Mouse (Mus musculus) thymus, adult 18-20 months (tissue): ENCODE data around the gene Tomm70a.
A peak's percentile ranks its signal among the peaks of the same experiment; 100 is the strongest.
"Not testable (repeated sequence)": the region's sequence is repeated elsewhere in the genome, so short reads cannot be mapped to it uniquely, and the experiment has no call there.

Experiments used
- DNase-seq, 2 experiments: peaks; one replicate each; pipeline ENCODE4 v3.0.0; 2022; ENCODE audit warnings: mixed read lengths in 2 of 2

Gene Tomm70a

GRCm38 (mm10) chr16:57155899-57156298 lies 34.4 kb downstream of the Tomm70a start:
- DNase-seq = no peak

- DNase-seq = no peak
Observed at GRCm38 (mm10) chr16:57157076-57157475, 35.6 kb downstream of the Tomm70a start.

DNA sequence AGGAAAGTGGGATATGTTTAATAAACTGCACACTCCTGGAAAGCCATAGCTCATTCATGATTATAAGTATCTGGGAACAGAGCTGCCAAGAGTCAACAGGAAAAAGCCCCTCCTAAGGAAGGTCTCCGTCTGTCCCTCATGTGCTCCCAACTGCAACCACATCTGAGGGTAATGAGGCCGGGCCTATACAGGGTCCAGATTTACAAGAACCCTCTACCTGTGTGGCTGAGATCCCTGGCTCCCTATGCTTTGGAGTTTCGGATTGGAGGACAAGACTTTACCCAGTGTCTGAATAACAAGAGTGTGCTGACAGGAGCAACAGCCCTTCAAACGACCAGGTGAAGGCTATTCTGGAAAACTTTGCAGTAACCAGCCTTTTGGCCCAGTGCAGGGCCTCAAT lies 36.2 kb downstream of the Tomm70a start:
- DNase-seq = no peak

DNA sequence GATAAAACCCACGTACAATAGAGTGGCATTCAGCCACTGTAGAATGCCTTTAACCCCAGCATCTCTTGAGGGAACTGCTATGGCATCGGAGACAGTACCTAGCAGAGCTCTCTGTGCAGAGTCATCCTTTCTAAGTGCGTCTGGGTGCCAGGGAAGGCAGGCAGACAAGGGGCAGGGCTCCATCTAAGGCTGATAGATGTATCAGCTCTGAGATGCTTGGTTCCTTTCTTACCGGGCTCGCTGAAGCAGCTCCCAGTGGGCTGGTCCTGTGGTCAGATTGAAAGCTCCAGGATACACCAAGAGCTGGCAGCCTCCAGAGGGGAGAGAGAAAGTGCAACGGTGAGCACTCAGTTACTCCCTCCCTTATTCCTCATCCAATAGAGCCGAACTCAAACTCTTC lies 38.3 kb downstream of the Tomm70a start:
- DNase-seq = no peak

GRCm38 (mm10) chr16:57162841-57163240 lies 41.3 kb downstream of the Tomm70a start:
- no peak for DNase-seq

GRCm38 (mm10) chr16:57163694-57164093 lies 42.2 kb downstream of the Tomm70a start:
- DNase-seq = no peak

DNA sequence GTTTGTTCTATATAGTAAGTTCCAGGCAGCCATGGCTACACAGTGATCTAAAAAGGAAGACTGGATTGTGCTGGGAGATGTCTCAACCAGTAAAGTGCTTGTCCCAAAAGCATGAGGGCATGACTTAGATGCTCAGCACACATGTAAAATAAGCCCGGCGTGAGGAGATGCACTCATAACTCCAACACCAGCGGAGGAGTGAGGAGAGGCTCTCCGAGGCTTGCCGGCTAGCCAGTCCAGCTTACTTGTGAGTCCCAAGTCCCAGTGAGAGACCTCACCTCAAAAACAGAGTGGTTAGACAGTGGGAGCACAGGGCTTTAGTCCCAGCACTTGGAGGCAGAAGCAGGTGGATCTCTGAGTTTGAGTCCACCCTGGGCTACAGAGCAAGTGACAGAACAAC lies 43.7 kb downstream of the Tomm70a start:
- DNase-seq = no peak

GRCm38 (mm10) chr16:57166086-57166485 lies 44.6 kb downstream of the Tomm70a start:
- DNase-seq = no peak

GRCm38 (mm10) chr16:57166611-57167513 lies 45.4 kb downstream of the Tomm70a start, which contains the start of gene Nit2:
Gene Nit2, minus strand, starts transcription at chr16:57167341.
- peak; percentile 90 to 91 for DNase-seq

GRCm38 (mm10) chr16:57167514-57167912 lies 46.0 kb downstream of the Tomm70a start:
- no peak for DNase-seq

GRCm38 (mm10) chr16:57168236-57168635 lies 46.7 kb downstream of the Tomm70a start:
- DNase-seq = no peak

DNA sequence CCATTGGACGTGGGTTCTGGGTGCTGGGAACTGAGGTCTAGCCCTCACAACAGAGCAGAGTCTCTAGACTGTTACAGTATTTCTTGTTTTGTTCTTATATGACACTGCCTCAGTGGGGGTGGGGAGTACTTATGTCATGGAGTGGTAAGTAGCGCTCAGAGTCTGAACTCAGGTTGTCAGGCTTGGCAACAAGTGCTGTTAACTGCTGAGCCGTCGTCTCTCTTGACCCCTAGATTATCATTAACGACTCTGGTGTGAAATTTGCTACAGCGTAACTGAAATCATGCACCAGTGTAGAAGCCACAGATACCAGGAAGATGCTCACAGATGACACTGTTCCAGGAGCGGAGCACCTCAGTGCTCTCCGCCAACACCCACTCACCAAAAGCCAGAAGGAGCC lies 49.7 kb downstream of the Tomm70a start:
- no peak for DNase-seq

DNA sequence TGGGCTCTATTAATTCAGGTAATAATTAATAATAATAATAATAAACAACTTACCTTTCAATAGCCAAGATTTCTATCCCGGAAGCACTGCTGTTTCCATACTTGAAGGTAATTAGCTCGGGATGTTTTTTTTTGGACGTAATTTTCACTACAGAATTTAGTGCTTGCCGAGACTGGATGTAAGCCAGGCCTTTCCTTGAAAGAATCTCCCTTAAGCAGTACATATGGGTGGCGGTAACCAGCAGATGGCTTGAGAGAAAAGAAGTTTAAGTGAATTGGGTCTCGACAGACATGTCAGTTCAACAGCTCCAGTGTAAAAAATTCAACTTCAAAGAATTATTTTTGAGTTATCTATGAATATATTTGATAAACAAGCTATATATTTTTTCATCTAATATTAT lies 50.1 kb downstream of the Tomm70a start:
- DNase-seq = no peak

DNA sequence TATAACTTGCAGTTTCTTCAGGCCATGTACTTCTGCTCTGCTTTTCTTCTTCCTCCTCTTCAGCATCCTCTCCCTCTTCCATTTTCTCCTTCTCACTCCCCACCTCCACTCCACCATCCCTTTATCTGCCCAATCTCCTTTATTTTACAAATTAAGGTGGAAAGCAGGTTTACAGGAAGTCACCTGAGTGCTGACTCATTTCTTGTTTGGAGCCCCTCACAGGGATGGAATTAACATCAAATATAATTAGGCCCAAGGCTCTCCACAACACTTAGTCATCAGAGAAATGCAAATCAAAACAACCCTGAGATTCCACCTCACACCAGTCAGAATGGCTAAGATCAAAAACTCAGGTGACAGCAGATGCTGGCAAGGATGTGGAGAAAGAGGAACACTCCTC lies 53.0 kb downstream of the Tomm70a start:
- DNase-seq = not testable (repeated sequence)

- DNase-seq = no peak
Observed at GRCm38 (mm10) chr16:57175751-57176150, 54.2 kb downstream of the Tomm70a start.

- no peak for DNase-seq
Observed at GRCm38 (mm10) chr16:57176276-57176675, 54.8 kb downstream of the Tomm70a start.

DNA sequence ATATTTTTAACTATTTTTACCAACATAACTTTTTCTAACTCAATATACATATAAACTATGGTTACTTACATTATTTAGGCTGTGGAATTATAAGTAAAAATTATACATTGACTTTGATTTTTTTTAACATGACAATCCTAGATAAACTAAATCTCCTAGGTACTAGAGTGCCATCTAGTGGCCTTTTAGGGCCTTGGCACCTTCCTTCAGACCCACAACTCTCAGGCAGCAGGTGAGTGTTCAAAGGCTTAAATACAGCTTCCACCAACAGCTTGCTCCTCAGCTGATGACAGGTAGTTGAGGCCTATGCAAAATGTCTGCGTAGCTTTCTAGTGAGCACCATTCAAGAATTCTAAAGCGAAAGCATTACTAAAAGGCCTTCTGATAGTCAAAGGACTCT lies 55.8 kb downstream of the Tomm70a start:
- peak in 1 of 2 experiments; percentile 20 for DNase-seq

DNA sequence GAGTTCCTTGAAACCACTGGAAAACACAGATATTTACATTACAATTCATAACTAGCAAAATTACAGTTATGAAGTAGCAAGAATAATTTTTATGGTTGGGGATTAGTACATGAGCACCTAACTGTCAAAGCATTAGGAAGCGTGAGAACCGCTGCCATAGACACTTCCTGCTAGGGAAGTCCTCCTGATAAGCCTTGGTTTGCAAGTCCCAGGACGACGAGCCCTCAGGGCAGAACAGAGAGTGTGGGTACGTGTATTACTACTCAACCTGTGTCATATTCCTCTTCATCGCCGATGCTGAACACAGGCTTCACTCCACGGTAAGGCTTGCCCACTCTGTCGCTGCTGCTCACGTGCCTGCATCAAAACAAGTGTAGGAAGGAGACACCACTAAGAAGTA lies 56.2 kb downstream of the Tomm70a start:
- no peak for DNase-seq

DNA sequence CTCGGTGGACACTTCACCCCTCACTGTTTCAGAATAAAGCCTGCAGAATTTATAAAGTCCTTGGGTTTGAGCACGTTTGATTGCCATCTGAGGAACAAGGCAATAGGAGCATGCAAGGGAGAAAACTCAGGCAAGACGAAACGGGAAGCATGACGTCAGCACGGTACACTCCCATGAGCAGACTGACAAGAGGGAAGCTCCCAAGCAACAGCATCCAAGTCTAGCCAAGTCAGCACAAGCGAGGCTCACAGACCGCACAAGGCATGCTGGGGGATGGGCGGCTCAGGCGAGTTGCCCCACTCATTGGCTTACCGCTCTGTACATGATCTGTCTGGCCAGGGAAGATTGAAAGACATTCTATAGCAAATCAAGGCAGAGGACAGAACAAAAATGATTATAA lies 59.7 kb downstream of the Tomm70a start:
- no peak for DNase-seq

- no peak for DNase-seq
Observed at GRCm38 (mm10) chr16:57182037-57182436, 60.5 kb downstream of the Tomm70a start.

GRCm38 (mm10) chr16:57186618-57187017 lies 65.1 kb downstream of the Tomm70a start:
- no peak for DNase-seq

- DNase-seq = no peak
Observed at GRCm38 (mm10) chr16:57189493-57189892, 68.0 kb downstream of the Tomm70a start.

DNA sequence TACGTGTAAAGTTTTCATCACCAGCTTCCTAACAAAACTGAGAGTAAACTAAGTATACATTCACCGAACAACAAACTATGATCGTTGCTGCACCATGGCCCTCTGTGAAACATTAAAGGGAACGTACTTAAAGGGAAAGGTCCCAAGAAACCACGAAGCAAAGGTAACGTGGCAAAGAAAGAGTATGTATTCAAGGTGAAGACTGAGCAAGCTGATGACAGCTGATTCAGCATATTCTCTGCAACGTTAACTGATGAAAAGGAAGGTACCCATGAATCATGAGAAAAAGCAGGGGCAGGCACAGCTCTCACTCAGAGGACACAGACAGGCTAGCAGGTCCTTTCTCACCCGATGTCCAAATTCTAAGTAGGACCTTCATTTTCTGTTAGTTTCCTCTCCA lies 68.9 kb downstream of the Tomm70a start:
- DNase-seq = no peak

GRCm38 (mm10) chr16:57191214-57191613 lies 69.7 kb downstream of the Tomm70a start:
- DNase-seq = no peak

GRCm38 (mm10) chr16:57196590-57196989 lies 75.1 kb downstream of the Tomm70a start:
- no peak for DNase-seq
